Mouse (Mus musculus): ENCODE measurements around the gene Deup1.

DNA sequence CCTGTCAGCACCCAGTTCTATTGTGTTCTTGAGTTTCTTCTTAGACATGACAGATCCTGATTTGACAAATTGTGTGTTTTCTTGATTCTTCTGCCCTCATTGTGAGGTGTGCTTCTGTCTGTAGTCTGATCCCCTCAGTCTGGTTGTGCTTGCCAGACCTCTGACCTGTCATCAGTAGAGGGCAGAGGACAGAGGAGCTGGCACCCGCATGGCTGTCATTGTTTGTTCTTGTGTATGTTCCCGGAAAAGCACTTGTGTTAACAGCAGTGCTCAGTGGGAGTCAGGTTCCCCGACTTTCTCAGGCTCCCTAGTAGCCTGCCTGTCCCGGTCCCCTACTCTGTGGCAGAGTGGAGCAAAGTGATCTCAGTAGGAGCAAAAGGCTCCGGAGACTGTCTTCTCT is 92.3 kb downstream of the Deup1 start:
- TF ChIP-seq CTCF (IDR thresholded peaks at IDR 0.05; ENCODE audit: low read depth) (no peak), EP300 (IDR thresholded peaks at IDR 0.05; ENCODE audit: low read depth) (no peak)

Measured in liver, postnatal 0 days (tissue).